Mouse (Mus musculus): Measurements from ENCODE around the gene Slc35e3. TPM values are rescaled to one million over a fixed set of nuclear protein-coding genes. Genes with fewer than 3 reads are reported as not detected.
"Not testable (repeated sequence)": the region's sequence is repeated elsewhere in the genome, so short reads cannot be mapped to it uniquely, and the experiment has no call there.

Slc35e3 gene
- polyA plus RNA-seq, 1 experiment: not detected

DNA sequence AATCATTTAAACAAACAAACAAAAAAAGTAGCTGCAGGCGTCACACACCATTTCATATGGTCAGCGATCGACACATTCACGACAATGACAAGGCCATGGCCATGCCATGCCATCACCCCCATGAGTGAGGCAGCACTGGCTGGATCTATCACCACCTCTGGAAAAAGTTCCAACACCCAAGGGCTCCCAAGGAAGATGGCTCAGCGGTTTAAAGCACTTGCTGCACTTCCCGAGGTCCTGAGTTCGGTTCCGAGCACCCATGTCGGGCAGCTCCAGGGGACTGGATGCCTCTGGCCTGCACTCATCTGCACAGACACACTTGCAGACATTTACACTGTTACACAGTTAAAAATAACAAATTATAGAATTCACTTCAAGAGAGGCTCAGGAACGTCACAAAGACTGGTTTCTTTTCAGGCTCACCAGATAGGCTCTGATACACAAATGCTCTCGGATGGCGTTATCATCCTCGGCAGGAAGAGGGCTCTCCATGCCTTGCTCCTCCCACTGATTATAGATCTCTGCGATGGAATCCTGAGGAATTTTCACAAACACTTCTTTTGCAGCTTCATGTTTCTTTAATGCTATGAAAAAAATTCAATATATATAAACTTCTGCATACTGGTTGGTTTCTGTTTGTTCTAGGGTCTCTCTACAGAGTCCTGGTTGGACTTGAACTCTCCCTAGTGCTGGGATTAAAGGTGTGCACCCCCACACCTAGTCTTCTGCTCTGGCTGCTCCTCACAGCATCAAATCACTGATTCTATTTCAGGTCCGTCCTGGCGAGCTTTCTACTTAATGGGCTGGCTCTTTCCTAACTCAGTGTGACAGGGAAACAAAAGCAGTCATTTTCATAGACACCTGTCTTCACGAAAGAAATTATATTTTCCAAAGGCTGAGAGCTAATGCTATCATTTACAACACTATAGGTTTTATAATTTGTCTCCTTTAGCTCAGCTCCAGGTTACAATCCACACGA is 12.9 kb upstream of the Slc35e3 start:
- peaks cover 96% of the 10 kb centered on the region for H3K36me3 ChIP-seq (ENCODE audit: control insufficient read depth)
- no peaks in the 10 kb centered on the region for H3K4me1 ChIP-seq (ENCODE audit: control insufficient read depth)
- no peaks in the 10 kb centered on the region for H3K27me3 ChIP-seq (ENCODE audit: control insufficient read depth)
- no peak overlapping the region for H3K4me3 ChIP-seq (replicated peaks)
- TF ChIP-seq TAL1 (IDR thresholded peaks at IDR 0.05; ENCODE audit: low read length) (no peak), GATA1 (IDR thresholded peaks at IDR 0.05; ENCODE audit: low read length) (no peak)
- no peaks in the 10 kb centered on the region for H3K9me3 ChIP-seq (ENCODE audit: control insufficient read depth, low read length)

- not testable (repeated sequence) for H3K4me3 ChIP-seq (replicated peaks); H3K27me3 ChIP-seq (ENCODE audit: control insufficient read depth); H3K9me3 ChIP-seq (ENCODE audit: control insufficient read depth, low read length); H3K4me1 ChIP-seq (ENCODE audit: control insufficient read depth)
- peaks cover 91% of the 10 kb centered on the region for H3K36me3 ChIP-seq (ENCODE audit: control insufficient read depth)
Observed at GRCm38 (mm10) chr10:117758344-117758743, 12.2 kb upstream of the Slc35e3 start.

DNA sequence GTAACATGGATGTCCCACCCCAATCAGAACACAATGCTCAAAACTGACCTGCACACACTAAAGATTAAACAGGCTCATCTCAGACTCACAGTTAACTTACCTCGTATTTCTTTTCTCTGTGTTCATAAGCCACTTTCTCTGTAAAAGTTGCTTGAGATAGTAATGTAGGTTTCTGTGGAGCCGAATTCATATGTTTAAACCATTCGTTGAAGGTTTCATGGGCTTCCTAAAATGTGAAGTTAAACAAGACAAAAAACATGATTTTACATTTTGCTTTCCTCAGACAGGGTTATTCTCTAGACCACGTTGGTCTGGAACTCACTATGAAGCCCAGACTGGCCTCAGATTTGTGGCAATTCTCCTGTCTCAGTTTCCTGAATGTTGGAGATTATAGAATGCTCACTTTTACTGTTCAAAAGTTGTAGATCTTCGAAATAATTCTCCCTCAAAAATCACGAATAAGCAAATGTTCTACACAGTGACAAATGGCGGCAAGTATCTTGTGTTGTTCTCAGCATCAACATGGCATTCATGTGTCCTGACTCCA is 11.7 kb upstream of the Slc35e3 start:
- Histone ChIP-seq H3K27me3 (ENCODE audit: control insufficient read depth) (no peaks in the 10 kb centered on the region), H3K36me3 (ENCODE audit: control insufficient read depth) (peaks cover 91% of the 10 kb centered on the region), H3K9me3 (ENCODE audit: control insufficient read depth, low read length) (no peaks in the 10 kb centered on the region), H3K4me3 (replicated peaks) (no peak overlapping the region), H3K4me1 (ENCODE audit: control insufficient read depth) (no peaks in the 10 kb centered on the region)
- TF ChIP-seq GATA1 (IDR thresholded peaks at IDR 0.05; ENCODE audit: low read length): no peak
- TF ChIP-seq TAL1 (IDR thresholded peaks at IDR 0.05; ENCODE audit: low read length): no peak

GRCm38 (mm10) chr10:117757259-117757658 is 11.1 kb upstream of the Slc35e3 start:
- H3K36me3 ChIP-seq (ENCODE audit: control insufficient read depth): peaks cover 89% of the 10 kb centered on the region
- H3K27me3 ChIP-seq (ENCODE audit: control insufficient read depth): no peaks in the 10 kb centered on the region
- TF ChIP-seq TAL1 (IDR thresholded peaks at IDR 0.05; ENCODE audit: low read length) (no peak), GATA1 (IDR thresholded peaks at IDR 0.05; ENCODE audit: low read length) (no peak)
- no peak overlapping the region for H3K4me3 ChIP-seq (replicated peaks)
- no peaks in the 10 kb centered on the region for H3K4me1 ChIP-seq (ENCODE audit: control insufficient read depth)
- H3K9me3 ChIP-seq (ENCODE audit: control insufficient read depth, low read length): no peaks in the 10 kb centered on the region

- H3K36me3 ChIP-seq (ENCODE audit: control insufficient read depth): peaks cover 89% of the 10 kb centered on the region
- TF ChIP-seq TAL1 (IDR thresholded peaks at IDR 0.05; ENCODE audit: low read length): no peak
- no peak for TF ChIP-seq GATA1 (IDR thresholded peaks at IDR 0.05; ENCODE audit: low read length)
- no peaks in the 10 kb centered on the region; the same call in 1 of the 2 replicates for H3K9me3 ChIP-seq (ENCODE audit: control insufficient read depth, low read length)
- no peak overlapping the region for H3K4me3 ChIP-seq (replicated peaks)
- H3K4me1 ChIP-seq (ENCODE audit: control insufficient read depth): no peaks in the 10 kb centered on the region
- no peaks in the 10 kb centered on the region for H3K27me3 ChIP-seq (ENCODE audit: control insufficient read depth)
Observed at GRCm38 (mm10) chr10:117756784-117757183, 10.6 kb upstream of the Slc35e3 start.

GRCm38 (mm10) chr10:117755799-117756467 is 9.8 kb upstream of the Slc35e3 start:
- Histone ChIP-seq H3K27me3 (ENCODE audit: control insufficient read depth) (no peaks in the 10 kb centered on the region), H3K9me3 (ENCODE audit: control insufficient read depth, low read length) (no peaks in the 10 kb centered on the region; the same call in 1 of the 2 replicates), H3K36me3 (ENCODE audit: control insufficient read depth) (peaks cover 89% of the 10 kb centered on the region), H3K4me3 (replicated peaks) (no peak overlapping the region), H3K4me1 (ENCODE audit: control insufficient read depth) (no peaks in the 10 kb centered on the region)
- TF ChIP-seq GATA1 (IDR thresholded peaks at IDR 0.05; ENCODE audit: low read length): no peak
- TF ChIP-seq TAL1 (IDR thresholded peaks at IDR 0.05; ENCODE audit: low read length): no peak

GRCm38 (mm10) chr10:117755086-117755798 is 9.1 kb upstream of the Slc35e3 start:
- peaks cover 88% of the 10 kb centered on the region for H3K36me3 ChIP-seq (ENCODE audit: control insufficient read depth)
- H3K4me1 ChIP-seq (ENCODE audit: control insufficient read depth): no peaks in the 10 kb centered on the region
- no peaks in the 10 kb centered on the region; the same call in none of the 2 replicates for H3K9me3 ChIP-seq (ENCODE audit: control insufficient read depth, low read length)
- H3K27me3 ChIP-seq (ENCODE audit: control insufficient read depth): no peaks in the 10 kb centered on the region
- H3K4me3 ChIP-seq (replicated peaks): no peak overlapping the region
- TF ChIP-seq GATA1 (IDR thresholded peaks at IDR 0.05; ENCODE audit: low read length) (no peak), TAL1 (IDR thresholded peaks at IDR 0.05; ENCODE audit: low read length) (no peak)

DNA sequence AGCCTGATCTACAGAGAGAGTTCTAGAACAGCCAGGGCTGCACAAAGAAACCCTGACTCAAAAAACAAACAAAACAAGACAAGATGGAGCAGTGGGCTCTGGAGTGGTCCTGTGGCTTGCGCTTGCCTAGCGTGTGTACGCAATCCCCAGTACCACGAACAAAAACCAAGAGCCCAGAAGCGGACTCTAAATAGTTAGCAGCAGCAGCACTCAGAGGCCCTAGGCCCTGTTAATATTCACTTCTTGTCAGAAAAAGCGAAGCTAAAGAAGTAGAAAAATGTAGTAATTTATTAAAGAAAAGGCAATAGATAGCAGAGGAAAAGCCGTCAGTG is 8.4 kb upstream of the Slc35e3 start:
- Histone ChIP-seq H3K4me1 (ENCODE audit: control insufficient read depth) (no peaks in the 10 kb centered on the region), H3K4me3 (replicated peaks) (no peak overlapping the region), H3K36me3 (ENCODE audit: control insufficient read depth) (peaks cover 88% of the 10 kb centered on the region), H3K27me3 (ENCODE audit: control insufficient read depth) (no peaks in the 10 kb centered on the region), H3K9me3 (ENCODE audit: control insufficient read depth, low read length) (peaks cover 7% of the 10 kb centered on the region)
- no peak for TF ChIP-seq GATA1 (IDR thresholded peaks at IDR 0.05; ENCODE audit: low read length)
- no peak for TF ChIP-seq TAL1 (IDR thresholded peaks at IDR 0.05; ENCODE audit: low read length)
